Mouse (Mus musculus) frontal cortex, postnatal 10 days (tissue): Measurements from ENCODE around the gene Gdf11.

Experiments used
- DNase-seq, 2 experiments: peaks; one replicate each; pipeline ENCODE4 v3.0.0; 2022; ENCODE audit warnings: low spot score in 2 of 2, mixed read lengths in 1 of 2

Gene Gdf11

DNA sequence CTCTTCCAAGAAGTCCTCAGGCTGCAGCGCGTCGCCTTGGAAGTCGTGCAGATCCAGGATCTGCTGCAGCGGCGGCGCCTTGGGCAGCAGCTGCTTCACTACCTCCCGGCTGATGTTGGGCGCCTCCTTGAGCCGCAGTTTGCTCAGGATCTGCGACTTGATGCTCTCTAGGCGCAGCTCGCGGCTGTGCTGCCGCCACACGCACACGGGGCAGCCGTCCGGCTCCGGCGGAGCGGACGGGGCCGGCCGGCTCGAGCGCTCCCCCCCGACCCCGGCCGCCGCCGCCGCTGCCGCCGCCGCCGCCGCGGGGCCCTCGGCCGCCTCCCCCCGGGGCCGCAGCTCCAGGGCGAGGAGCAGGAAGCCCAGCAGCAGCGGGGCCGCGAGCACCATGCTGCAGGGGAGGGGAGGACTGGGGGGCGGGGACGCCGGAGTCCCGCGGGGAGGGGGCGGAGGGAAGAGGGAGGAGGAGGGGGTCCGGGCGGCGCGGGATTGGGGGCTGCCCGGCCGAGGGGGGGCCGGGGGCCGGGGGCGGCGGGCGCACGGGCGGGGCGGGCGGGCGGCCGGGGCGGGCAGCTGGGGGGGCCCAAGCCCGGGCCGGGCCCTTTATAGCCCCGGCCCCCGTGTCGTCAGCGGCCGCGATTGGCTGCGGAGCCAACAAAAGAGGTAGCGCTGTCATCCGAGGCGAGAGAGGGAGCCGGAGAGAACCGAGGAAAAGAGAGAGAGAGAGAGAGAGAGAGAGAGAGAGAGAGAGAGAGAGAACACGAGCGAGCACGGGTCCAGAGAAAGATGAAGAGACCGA, at the start of gene Gdf11:
Gdf11 (minus strand) TSS at position 423 of the 799 bp plus-strand sequence.
- peak in 1 of 2 experiments; percentile 64 for DNase-seq

DNA sequence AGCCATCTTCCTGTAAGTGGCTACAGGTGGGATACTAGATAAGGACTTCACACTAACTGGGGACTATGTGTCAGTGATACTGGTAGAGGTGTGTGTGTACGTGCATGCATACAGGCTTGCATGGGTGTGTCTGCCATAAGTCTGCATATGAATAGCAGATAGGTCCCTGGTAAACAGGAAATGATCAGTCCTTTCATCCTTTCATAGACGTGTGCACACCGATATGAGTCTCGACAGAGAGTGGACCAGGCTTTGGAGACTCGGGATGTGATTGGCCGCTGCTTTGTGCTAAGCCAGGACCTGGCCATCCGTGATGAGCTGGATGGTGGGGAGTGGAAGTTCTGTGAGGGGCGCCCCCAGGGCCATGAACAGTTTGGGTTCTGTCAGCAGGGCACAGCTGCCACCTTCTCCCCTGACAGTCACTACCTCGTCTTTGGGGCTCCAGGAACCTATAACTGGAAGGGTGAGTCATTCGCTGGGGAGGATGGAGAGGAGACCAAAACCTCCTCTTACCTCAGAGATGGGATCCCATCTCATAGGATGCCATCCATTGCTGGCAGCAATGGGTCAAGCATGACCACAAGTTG, 49.0 kb upstream of the Gdf11 start:
- DNase-seq = no peak

DNA sequence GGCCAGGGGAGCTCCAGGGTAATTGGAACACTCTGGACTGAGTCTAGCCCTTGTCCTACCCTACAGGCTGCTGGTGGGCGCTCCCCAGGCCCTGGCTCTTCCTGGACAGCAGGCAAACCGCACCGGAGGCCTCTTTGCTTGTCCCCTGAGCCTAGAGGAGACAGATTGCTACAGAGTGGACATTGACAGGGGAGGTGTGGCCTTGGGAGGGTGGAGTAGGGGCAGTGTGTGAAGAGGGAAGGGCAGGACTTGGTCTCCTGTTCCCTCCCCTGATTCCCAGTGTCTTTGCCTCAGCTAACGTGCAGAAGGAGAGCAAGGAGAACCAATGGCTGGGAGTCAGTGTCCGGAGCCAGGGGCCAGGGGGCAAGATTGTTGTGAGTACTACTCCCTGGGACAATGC, 47.5 kb upstream of the Gdf11 start:
- DNase-seq = no peak

DNA sequence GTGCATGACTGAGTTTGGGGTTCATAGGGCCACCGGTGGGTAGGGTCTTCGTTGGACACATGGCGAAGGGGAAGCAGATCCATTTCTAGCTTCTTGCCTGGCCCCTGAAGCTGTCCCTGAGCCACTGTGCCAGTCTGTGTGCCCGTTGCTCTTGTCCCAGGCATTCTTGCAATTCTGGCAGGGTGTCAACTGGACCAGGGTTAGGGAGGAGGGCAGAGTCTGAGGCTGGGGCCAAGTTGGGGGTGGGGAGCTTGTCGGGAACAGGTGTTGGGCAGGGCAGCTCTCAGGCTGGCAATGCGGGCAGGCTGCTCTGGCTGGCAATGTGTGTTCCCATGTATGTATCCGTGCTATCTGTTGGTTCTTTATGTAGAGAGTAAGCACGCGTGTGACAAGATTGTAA, 46.9 kb upstream of the Gdf11 start:
- no peak for DNase-seq

DNA sequence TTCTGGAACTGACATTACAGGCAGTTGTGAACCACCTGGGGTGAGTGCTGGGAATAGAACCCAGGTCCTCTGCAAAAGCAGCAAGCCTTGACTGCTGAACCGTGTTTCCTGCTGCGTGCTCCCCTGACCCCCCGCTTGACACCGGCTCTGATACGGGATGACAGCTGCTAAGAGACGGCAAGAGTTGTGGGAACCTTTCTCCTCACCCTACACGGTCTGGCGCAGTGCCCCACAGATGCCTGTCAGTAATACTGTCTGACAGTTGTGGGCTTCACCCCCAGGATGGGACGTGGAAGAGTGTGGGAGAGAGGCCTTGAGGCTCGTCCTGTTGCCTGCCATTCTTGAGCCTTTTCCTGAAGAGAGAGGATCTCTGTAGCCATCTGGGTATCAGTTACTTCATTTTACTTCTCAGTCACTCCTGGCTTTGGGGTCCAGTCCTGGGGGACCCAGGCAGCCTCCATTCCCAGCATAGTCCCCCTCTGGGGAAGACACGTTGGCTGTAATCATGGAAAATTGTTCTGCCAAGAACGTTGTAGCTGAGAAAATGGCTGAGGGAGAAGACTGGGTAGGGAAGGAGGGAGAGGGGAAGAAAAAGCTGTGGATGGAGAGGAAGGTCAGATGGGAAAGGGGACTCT, 46.4 kb upstream of the Gdf11 start:
- no peak for DNase-seq

DNA sequence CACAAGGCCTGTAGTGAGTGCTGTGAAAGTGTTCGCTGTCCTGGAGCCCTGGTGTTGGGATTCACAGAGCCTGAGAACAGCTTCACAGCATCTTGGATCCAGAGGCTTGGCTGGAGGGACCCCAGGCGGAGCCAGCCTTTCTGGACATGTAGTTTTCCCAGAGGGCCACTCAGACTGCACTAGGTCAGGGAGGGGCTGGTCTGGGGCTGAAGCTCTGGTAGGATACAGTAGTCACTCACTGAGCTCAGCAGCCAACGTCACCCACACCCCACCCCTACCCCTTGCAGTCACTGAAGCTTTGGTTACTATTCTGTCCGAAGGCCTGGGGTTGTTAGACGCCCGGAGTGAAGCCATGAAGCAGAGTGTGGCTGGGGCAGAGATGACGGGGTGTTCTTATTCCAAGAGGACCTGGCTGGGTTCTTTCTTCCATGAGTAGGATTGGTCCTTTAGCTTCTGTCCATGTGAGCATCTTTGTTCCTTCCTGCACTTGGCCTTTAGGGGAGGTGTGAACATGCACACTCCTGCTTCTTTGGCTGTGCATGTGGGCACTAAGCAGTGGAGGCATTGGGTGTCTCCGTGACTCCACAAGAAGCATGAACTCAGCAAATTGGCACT, 44.4 kb upstream of the Gdf11 start:
- DNase-seq = no peak

DNA sequence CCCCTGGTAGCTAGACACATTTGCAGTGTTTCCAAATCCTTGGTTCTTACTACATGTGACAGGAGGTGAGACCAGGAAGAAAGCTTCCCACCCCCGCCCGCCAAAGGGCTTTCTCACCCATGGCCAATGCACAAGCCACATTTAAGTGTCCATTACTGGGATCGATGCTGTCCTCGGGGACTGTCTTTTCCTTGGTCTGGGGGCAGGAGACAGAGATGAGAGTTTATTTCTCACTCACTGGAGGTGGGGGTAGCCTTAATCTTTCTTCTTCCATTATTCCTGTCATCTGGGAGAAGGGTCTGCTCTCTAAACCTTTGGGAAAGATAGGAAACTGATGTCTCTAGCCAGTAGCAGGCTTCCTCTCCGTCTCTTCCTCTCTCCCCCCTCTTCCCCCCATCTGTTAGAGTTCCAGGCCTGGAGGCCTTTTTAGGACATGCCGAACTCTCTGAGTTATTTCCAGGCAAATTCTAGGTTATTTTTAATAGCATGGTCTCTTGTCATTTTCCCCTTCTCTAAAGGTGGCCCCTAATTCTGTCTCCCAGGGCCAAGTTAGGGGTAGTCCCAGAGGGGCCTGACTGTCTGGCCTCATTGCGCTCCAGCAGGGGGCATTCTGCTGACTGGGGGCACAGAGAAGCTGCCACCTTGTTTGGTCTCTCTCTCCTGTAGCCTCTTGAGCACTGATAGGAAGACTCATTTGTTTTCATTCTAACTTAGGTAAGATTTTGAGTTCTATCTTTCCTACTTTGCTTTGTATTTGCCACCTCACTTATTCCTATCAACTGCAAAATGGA, 43.7 kb upstream of the Gdf11 start:
- no peak for DNase-seq

DNA sequence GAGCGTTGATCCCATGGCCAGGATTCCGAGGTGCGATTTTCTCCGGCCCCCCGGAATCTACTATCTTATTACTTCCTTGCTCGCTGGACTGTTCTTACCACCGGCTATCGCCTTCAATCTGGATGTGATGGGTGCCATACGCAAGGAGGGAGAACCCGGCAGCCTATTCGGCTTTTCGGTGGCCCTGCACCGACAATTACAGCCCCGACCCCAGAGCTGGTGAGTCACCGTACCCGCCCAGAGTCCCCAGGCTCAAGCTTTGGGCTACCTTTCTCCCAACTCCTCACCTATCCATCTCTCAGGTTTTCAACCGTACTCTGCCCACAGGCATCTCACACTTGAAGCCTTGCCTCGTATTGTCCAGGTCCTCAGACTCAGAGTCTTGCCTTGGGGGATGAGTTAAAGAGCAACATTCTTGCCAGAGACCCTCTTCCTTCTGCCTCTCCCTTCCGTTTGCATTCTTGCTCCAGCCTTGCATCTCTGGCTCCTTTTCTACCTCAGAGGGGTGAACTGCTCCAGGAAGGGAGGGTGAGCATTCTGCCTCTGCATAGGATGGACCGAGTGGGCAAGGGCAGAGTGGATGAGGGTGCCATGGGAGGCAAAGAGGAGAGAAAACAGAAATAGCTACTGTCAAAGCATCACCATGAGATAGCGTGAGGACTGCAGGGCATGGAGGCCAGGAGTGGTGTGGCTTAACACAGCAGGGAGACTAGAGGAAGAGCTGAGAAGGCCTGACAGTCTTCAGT, 42.6 kb upstream of the Gdf11 start:
- no peak for DNase-seq

DNA sequence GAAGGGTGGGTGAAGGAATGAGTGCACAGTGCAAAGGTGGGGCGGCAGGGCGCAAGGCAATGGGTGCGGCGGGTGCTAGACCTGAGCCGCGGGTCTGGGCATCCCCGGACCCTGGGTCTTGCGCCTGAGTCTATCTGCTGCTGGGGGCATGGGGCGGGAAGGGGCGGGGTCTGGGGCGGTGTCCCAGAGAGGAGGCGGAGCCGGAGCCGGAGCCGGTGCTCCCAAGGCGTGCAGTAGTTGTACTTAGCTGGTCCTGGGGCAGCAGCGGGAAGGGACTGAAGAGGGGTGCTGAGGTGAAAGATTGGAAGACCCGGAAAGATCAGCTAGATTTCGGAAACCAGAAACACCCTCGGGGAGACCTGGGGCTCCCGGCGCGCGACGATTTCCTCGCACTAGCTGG, 42.1 kb upstream of the Gdf11 start, which contains the start of gene Itga7:
Itga7 (plus strand) TSS at position 245 of the 400 bp plus-strand sequence.
- no peak for DNase-seq

DNA sequence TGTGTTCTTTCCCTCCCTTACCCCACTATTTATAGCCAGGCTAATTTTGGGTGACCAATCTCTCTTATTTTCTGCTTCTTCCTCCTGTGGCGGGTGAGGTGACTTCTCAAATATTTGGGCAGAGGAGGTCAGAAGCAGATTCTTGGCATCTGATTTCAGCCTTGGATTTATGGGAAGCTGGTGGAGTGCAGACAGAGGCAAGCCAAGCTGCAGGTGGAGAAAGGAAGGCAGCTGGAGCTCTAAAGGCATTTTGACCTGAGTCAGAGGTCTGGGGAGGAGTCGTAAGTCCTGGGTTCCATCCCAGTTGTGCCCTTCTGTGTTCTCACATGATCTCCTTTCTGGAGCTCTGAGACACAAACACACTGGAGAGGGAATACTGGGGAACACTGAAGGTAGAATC, 39.9 kb upstream of the Gdf11 start:
- no peak for DNase-seq

DNA sequence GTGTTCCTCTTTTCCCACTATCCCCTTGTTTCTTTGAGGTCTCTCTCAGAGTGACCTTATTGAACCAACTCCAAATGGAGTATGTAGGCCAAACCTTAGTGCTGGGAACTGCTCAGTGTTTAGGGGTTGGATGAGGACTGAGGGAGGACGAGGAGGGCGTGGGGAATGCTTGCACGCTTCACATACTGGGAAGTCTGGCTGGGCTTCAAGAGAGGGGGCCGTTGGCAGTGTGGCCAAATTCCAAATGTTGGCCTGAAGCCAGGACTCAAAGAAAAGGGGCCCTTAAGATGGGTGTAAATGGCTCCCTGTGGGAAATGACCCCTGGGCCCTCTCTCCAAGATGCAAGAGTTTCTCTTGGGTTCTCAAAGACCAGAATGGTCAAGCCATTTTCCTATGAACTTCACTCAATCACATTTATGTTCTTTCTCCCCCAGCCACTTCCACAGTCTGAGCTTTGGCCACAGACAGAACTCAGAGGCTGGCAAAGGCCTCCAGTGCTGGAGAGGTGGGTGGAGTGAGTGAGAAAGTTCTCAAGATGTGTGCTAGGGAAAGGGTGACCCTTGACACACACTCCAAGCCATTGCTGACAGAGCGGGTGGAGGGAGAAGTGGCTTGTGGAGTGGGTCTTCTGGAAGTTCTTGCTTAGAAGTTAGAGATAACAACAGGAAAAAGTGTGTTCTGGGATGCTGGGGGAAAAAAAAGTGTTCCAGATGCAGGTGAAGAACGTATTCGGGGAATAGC, 38.3 kb upstream of the Gdf11 start:
- DNase-seq = no peak

DNA sequence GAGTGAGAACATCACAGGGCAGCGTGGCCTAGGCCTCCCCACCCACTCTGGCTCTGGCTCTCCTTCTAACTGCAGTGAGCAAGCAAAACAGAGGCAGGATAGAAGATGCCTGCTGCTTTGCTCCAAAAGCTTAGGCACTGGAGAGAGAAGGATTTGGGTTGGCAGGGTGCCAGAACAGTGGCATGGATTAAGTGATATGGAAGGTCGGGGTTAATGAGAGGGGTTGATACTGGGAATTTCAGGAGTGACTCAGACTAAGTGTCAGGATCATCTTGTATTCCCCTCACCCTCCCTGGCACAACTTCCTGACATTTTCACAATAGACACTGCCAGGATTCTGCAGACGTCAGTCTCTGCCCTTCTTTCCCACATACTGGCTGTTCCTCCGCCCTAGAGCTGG, 36.8 kb upstream of the Gdf11 start:
- DNase-seq = no peak

DNA sequence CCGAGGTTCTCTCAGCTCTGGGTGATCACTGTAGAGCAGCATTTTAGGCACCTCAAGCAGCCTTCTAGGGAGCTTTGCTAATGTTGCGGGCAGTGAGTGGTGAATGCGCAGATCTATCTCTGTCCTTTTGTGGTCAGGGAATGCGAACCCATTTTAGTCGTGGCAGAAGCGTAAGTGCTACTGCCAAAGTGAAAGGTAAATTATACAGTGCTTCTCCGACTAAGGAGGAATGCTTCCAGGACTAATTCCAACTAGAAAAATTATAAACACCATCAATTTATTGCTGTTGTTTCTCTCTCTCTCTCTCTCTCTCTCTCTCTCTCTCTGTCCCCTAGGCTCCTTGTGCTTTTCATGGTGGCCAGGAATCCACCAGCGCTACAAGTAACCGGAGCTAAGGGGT, 32.4 kb upstream of the Gdf11 start, which contains the start of gene Bloc1s1:
Bloc1s1 (minus strand) TSS at position 101 of the 400 bp plus-strand sequence.
- no peak for DNase-seq

DNA sequence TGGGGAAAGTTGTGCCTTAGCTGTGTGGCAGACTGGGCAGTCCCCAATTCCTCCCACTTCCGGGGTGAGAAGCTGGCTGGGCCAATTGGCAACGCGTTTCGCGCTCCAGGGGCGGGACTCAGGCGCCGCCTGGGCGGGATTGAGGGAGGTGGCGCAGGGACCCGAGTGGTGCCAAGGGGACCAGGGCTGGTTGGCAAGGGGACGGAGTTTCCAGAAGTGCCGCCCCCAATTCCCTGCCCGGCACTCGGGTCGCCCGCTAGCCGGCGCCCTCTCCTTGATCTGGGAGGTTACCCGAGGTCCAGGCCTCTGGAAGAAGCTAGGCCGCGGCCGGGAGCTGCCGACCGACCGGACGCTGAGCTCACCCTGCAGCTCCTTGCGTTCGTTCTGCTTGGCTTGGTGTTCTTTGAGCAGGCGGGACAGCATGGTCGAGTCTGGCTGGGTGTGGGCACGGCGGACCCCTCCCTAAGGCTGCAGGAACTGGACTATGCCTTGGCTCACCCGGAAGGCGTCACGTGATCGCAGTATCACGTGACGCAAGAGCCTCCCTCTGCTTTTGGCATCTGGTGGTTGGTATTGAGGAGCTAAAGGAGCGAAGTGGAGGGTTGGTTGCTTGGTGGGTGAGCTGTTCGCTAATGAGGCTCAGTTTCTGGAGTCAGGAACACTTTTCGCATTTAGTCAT, 31.6 kb upstream of the Gdf11 start:
- peak; percentile 89 to 94 for DNase-seq

DNA sequence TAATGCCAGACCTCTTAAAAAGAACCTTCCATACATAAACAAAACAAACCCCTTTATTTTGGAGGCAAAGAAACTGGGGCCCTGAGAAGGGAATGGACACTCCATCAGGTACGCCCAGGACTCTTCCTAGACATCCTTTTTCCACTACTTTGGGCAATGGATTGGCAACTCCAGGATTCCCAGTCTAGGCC, 31.2 kb upstream of the Gdf11 start, which contains the start of gene Rdh5:
Rdh5 (minus strand) TSS at position 67 of the 191 bp plus-strand sequence.
- DNase-seq = no peak

DNA sequence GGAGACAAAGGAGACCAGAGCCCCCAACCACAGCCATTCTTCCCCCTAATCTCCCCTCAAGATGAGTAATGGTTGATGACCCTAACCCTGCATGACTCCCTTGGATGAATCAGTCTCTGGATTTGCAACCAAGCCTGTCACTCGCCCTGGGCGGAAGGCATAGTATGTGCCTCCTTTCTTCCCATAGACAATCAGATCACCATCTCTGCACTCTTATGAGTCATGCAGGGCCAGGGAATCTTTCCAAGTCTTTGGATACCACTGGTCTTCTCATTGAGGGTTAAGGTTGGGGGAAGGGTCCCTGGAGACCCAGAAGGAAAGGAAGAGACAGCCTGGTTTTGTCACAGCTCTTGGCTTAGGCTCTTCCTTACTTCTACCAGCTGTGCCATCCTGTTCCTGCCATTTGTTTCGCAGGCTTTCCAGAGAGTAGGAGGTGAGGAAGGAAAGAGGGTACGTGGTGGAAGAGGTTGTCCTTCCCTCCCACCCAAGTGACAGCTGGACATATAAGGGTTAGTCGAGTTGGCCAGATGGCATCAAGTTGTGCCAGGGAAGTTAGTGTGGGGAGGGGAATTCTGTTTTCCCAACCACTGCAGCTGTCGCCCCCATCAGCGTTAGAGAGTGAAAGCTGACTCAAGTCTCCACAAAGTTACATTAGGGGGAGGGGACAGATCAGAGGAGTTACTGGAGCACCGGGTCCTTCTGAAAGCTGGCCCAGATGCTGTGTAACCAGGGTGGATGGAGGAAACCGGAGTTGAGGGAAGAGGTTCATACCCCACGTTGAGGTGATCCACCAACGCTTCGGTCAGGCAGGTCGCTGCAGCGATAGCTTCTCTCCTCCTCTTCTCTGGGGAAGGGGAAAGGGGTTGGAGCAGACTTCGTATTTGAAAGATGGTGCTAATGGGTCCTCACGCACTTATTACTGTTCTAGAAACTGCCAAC, 30.6 kb upstream of the Gdf11 start:
- no peak for DNase-seq

DNA sequence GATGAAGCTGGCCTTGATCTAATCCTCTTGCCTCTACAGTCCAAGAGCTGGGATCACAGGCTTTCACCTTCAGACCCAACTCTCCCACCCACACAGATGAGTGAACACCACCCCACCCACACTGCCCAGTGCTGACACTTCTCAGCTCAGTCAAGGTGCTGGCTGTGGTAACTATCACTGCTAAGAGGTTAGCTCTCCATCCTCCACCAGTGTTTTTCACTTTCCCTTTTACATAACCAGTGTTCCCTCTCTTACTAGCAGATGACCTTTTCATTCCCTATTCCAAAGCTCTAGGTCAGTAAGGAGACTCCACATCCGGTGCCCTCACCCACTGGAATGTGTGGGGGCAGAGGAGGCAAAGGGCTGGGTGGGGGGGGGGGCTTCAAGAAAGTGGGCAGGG, 29.7 kb upstream of the Gdf11 start:
- DNase-seq = no peak

DNA sequence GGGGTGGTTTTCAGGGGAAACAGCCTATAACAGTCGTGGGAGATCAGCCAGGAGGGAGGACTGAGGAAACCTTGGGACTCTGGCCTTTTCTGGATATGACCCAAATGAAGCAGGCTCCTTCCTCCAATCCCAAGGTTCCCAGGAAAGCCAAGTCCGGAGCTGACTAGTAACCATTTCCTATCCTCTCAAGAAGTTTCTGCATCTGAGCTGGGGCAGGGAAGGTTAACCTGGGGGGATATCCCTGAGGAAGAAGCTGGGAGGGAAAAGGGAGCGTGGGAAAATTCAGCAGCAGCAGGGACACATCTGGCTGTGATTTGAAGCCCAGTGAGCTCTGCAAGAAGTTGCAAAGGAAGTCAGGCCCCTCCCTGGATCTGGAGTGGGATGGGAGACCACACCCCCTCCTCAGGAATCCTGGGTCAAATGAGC, 29.2 kb upstream of the Gdf11 start:
- no peak for DNase-seq

DNA sequence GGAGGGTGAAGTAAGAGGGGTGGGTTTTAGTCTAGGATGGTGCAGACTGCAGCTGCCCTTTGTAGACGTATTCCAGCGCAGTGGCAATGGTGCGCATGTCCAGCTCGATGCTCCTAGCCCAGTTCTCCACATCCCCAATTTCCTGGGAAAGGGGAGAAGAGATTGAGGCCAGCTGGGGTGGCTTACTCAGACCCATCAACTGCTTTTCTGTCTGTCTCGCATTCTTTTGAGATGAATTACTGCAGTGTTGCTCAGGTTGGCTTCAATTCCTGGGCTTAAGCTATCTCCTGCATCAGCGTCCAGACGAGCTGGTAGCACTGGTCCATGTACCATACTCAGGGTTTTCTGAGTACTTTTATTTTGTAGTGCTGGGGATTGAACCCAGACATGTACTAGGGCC, 28.4 kb upstream of the Gdf11 start:
- DNase-seq = no peak
